Mouse (Mus musculus): ENCODE data around the gene Dlx3. TPM values are rescaled to one million over a fixed set of nuclear protein-coding genes. Genes with fewer than 3 reads are reported as not detected.

Dlx3 gene
- polyA plus RNA-seq, 1 experiment from 2014 or later: 1.2 TPM

DNA sequence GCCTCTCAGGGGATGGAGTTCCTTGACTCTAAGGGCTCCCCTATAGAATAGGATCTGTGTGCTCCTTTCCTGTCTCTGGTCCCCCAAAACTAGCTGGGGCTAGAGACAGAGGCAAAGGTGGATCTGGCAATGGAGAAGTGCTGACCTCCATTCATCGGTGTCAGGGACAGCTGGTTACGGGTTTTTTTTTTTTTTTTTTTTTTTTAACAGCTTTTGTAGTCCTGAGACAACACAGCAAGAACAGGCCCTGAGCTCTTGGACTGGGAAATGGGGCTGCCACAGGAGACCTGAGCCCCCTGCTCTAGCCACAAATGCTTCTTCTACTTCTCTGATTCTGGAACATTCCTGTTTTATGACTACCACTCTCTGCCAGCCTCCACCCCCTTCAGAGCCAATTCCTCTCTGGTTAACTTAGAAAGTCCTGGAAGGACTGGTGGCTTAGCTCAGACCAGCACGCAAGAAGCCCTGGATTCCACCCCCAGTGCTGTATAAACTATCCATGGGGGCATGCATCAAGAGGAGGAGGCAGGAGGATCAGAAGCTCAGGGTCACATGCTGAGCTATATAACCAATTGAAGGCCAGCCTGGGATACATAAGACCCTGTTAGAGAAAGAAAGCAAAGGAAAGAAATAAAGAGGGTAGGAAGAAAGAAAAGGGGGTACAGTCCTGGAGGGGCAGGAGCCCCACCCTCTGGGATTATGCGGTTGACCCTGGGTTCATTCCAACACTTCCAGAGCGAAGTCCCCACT is 21.4 kb upstream of the Dlx3 start:
- Histone ChIP-seq H3K4me3 (ENCODE audit: low read length) (no peak overlapping the region), H3K4me2 (replicated peaks; ENCODE audit: low read depth, low read length) (no peak overlapping the region), H3K9ac (ENCODE audit: low read depth, low read length) (no peak overlapping the region), H3K27me3 (ENCODE audit: control insufficient read depth, insufficient read depth, low read length) (no peaks in the 10 kb centered on the region), H3K9me3 (ENCODE audit: control insufficient read depth, low read length) (no peaks in the 10 kb centered on the region), H3K4me1 (ENCODE audit: control insufficient read depth, insufficient read depth, low read length) (peaks cover 30% of the 10 kb centered on the region), H3K27ac (ENCODE audit: low read depth, low read length) (no peak overlapping the region), H3K36me3 (ENCODE audit: control insufficient read depth, insufficient read depth, low read length) (no peaks in the 10 kb centered on the region)
- 83% methylated on average over 5 of the region's 5 CpGs for WGBS
- ATAC-seq (ENCODE audit: low FRiP score, low TSS enrichment): no peak

DNA sequence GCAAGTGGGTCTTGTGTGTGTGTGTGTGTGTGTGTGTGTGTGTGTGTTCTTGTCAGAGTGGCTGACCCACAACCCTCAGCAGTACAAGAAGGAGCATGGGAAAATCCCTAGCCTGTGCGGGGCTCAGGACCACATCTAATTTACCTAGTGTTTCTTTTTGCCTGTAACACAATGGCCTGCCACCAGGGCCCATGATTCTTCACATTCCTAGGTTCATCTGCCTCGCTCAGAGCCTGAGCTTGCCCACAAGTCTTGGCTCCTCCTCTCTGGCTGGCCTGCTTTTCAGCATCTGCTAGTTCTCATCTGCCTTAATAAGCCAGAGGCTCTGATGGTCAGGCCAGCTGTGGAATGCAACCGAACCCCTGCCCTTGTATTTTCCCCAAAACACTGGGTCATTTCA is 19.5 kb upstream of the Dlx3 start:
- H3K27ac ChIP-seq (ENCODE audit: low read depth, low read length): no peak overlapping the region
- WGBS: 46% methylated on average over 3 of the region's 3 CpGs
- H3K9me3 ChIP-seq (ENCODE audit: control insufficient read depth, low read length): no peaks in the 10 kb centered on the region
- no peaks in the 10 kb centered on the region for H3K36me3 ChIP-seq (ENCODE audit: control insufficient read depth, insufficient read depth, low read length)
- H3K4me2 ChIP-seq (replicated peaks; ENCODE audit: low read depth, low read length): no peak overlapping the region
- ATAC-seq (ENCODE audit: low FRiP score, low TSS enrichment): no peak
- peaks cover 38% of the 10 kb centered on the region for H3K4me1 ChIP-seq (ENCODE audit: control insufficient read depth, insufficient read depth, low read length)
- no peak overlapping the region for H3K4me3 ChIP-seq (ENCODE audit: low read length)
- no peaks in the 10 kb centered on the region for H3K27me3 ChIP-seq (ENCODE audit: control insufficient read depth, insufficient read depth, low read length)
- H3K9ac ChIP-seq (ENCODE audit: low read depth, low read length): no peak overlapping the region

DNA sequence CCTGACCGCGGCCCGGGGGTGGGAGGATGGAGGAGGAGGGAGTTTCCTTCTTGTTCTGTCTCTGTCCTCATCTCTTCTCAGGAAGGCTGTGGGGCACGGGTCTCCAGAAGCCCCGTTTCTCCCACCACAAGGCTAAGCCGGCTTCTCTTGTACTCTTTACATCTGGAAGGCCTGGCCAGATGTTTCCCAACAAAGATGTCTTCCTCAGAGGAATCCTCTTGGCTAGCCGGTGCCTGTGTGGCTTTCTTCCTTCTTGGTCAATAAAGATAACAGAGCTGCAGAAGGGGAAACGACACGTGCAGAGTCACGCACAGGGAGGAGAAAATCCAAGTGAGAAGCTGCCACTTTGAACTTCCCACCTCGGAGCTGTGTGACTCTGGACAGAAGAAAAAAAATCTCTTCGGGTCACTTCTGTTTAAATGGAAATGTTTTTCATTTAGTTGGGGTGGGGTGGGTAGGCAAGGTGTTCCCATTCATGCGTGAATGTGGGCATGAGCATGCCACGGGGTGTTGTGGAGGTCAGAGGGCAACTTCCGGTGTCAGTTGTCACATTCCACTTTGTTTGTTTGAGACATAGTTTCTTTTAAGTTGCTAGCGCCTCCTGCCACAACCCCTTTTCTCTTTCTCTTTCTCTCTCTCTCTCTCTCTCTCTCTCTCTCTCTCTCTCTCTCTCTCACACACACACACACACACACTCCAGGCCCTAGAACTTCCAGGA is 18.7 kb upstream of the Dlx3 start:
- Histone ChIP-seq H3K27me3 (ENCODE audit: control insufficient read depth, insufficient read depth, low read length) (no peaks in the 10 kb centered on the region), H3K9ac (ENCODE audit: low read depth, low read length) (no peak overlapping the region), H3K4me3 (ENCODE audit: low read length) (no peak overlapping the region), H3K36me3 (ENCODE audit: control insufficient read depth, insufficient read depth, low read length) (no peaks in the 10 kb centered on the region), H3K4me1 (ENCODE audit: control insufficient read depth, insufficient read depth, low read length) (peaks cover 38% of the 10 kb centered on the region), H3K9me3 (ENCODE audit: control insufficient read depth, low read length) (no peaks in the 10 kb centered on the region), H3K4me2 (replicated peaks; ENCODE audit: low read depth, low read length) (no peak overlapping the region), H3K27ac (ENCODE audit: low read depth, low read length) (peak overlapping the region; percentile 14; the same call in 1 of the 2 replicates)
- ATAC-seq (ENCODE audit: low FRiP score, low TSS enrichment): no peak
- 18% methylated on average over 16 of the region's 16 CpGs for WGBS

DNA sequence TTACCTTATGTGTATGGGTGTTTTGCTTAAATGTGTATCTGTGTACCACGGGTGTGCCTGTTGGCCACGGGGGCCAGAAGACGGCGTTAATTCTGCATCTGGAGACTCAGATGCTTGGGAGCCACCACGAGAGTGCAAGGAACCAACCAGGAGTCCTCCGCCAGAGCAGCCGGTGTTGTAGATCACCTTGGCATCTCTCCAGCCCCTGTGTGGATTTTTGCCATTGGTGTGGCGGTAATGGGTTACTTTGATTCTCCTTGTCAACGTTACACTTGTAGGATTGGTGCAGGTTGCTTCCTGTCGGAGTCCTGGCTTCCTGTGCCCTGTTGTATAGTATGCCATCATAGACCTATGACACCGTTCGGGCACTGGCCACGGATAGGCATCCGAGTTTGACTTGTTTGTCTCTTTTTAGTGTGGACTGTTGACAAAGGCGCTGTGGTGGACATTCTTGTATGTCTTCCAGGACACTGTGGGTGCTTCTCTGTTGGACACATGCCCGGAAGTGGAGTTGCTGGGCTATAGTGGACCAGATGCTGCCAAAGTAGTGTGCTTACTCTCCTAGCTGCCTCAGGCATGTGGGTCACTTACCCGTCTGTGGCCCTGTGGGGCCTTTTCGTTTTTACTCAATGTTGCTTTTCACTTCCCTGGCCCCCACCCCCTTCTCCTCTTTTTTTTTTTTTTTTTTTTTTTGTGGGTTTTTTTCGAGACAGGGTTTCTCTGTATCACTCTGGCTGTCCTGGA is 17.6 kb upstream of the Dlx3 start:
- Histone ChIP-seq H3K27me3 (ENCODE audit: control insufficient read depth, insufficient read depth, low read length) (no peaks in the 10 kb centered on the region), H3K4me3 (ENCODE audit: low read length) (no peak overlapping the region), H3K27ac (ENCODE audit: low read depth, low read length) (no peak overlapping the region), H3K36me3 (ENCODE audit: control insufficient read depth, insufficient read depth, low read length) (no peaks in the 10 kb centered on the region), H3K4me1 (ENCODE audit: control insufficient read depth, insufficient read depth, low read length) (peaks cover 32% of the 10 kb centered on the region), H3K4me2 (replicated peaks; ENCODE audit: low read depth, low read length) (no peak overlapping the region), H3K9ac (ENCODE audit: low read depth, low read length) (no peak overlapping the region), H3K9me3 (ENCODE audit: control insufficient read depth, low read length) (no peaks in the 10 kb centered on the region)
- no peak for ATAC-seq (ENCODE audit: low FRiP score, low TSS enrichment)
- 94% methylated on average over 19 of the region's 19 CpGs for WGBS

DNA sequence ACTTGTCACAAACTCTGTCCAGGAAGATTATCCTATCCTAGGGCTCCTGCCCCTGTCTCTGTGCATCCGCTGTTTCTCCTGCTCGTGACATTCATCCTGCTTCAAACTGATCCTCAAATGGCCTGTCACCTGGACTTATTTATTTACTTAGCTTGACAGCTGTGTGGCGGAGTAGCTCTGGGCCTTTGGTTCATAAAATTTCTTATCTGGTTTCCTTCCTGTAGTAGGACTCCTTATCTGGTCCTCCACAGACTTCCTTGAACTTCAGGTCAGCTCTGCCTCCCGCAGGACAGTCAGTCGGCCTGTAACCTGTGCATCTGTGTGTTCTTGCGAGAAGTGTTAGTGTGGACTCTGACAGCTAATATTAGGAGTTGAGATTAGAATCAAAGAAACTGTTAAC is 15.7 kb upstream of the Dlx3 start:
- Histone ChIP-seq H3K9me3 (ENCODE audit: control insufficient read depth, low read length) (no peaks in the 10 kb centered on the region), H3K27me3 (ENCODE audit: control insufficient read depth, insufficient read depth, low read length) (no peaks in the 10 kb centered on the region), H3K4me1 (ENCODE audit: control insufficient read depth, insufficient read depth, low read length) (peaks cover 24% of the 10 kb centered on the region), H3K4me2 (replicated peaks; ENCODE audit: low read depth, low read length) (0 out of 2 replicates have a peak overlapping the region, but pooled peaks have one; percentile 46), H3K9ac (ENCODE audit: low read depth, low read length) (no peak overlapping the region), H3K4me3 (ENCODE audit: low read length) (no peak overlapping the region), H3K27ac (ENCODE audit: low read depth, low read length) (no peak overlapping the region), H3K36me3 (ENCODE audit: control insufficient read depth, insufficient read depth, low read length) (no peaks in the 10 kb centered on the region)
- WGBS: 35% methylated on average over 6 of the region's 6 CpGs
- ATAC-seq (ENCODE audit: low FRiP score, low TSS enrichment): no peak

DNA sequence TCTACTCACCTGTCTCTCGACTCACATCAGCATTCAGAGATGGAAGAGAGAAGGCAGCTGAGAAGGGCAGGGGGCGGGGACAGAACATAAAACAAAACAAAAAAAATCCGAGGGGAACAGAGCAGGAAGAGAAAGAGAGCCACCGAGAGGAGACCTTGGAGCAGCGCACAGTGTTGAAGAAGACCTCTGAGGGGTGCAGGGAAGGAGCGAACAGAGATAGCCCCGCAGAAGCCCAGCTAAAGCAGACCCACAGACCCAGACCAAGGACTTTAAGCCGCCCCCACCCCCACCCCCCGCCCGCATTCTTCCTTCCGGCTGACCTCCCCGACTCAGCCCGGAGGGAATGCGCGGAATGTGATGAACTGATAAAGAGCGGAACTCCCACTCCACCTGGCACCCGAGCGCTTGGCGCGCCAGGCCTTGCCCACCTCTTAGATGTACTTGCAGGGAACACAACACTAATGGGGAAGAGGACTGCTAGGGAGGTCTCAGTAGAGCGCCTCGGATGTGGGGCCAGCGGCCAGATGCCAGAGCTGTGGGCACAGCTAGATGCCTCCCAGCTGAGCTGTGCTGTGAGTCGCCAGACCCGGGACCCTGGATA is 14.5 kb upstream of the Dlx3 start:
- H3K4me1 ChIP-seq (ENCODE audit: control insufficient read depth, insufficient read depth, low read length): peaks cover 24% of the 10 kb centered on the region
- no peaks in the 10 kb centered on the region for H3K9me3 ChIP-seq (ENCODE audit: control insufficient read depth, low read length)
- no peaks in the 10 kb centered on the region for H3K36me3 ChIP-seq (ENCODE audit: control insufficient read depth, insufficient read depth, low read length)
- H3K27me3 ChIP-seq (ENCODE audit: control insufficient read depth, insufficient read depth, low read length): no peaks in the 10 kb centered on the region
- H3K9ac ChIP-seq (ENCODE audit: low read depth, low read length): peak overlapping the region; percentile 44; the same call in 1 of the 2 replicates
- H3K4me3 ChIP-seq (ENCODE audit: low read length): peak overlapping the region; percentile 22; the same call in 1 of the 2 replicates
- ATAC-seq (ENCODE audit: low FRiP score, low TSS enrichment): peak; percentile 36; the same call in 1 of the 2 replicates
- H3K4me2 ChIP-seq (replicated peaks; ENCODE audit: low read depth, low read length): peak overlapping the region; percentile 46
- WGBS: 4% methylated on average over 25 of the region's 25 CpGs
- no peak overlapping the region for H3K27ac ChIP-seq (ENCODE audit: low read depth, low read length)

DNA sequence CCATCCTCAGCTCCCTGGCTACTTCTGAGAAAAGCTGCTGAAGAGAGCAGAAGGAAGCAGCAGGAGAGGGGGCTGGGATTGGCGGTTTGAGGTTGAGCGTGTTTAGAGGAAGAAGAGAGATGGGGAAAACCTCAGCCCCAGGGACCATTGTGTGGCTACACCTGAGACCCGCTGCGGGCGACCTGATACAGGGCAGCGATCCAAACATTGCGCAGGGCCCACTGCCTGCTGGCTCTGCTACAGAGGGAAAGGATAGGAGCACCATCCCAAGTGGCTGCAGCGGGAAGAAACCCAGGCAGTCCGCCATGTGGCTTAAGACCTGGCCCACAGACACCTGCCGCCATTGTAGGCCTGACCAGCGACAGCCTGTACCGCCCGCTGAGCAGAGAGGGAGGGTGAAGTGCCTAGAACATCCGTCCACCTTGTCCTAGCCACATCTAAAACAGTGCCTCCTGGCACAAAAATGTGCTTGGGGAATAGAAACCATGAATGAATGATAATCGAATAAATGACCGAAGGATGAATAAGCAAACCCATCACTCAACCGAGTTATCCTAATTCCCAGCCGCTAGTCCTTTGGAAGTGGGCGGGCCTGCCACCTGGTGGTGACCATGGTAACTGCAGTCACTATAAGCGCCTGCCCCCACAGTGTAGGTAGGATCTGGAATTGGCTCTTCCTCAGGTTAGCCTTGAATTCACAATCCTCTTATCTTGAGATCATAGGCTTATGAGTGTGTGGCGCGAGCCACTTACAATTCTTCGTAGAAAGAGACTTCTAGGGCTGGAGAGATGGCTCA is 13.3 kb upstream of the Dlx3 start:
- H3K27ac ChIP-seq (ENCODE audit: low read depth, low read length): no peak overlapping the region
- no peaks in the 10 kb centered on the region for H3K9me3 ChIP-seq (ENCODE audit: control insufficient read depth, low read length)
- H3K4me3 ChIP-seq (ENCODE audit: low read length): no peak overlapping the region
- peak; percentile 52 for ATAC-seq (ENCODE audit: low FRiP score, low TSS enrichment)
- H3K4me1 ChIP-seq (ENCODE audit: control insufficient read depth, insufficient read depth, low read length): peaks cover 14% of the 10 kb centered on the region
- no peak overlapping the region for H3K9ac ChIP-seq (ENCODE audit: low read depth, low read length)
- no peaks in the 10 kb centered on the region for H3K27me3 ChIP-seq (ENCODE audit: control insufficient read depth, insufficient read depth, low read length)
- no peaks in the 10 kb centered on the region for H3K36me3 ChIP-seq (ENCODE audit: control insufficient read depth, insufficient read depth, low read length)
- 42% methylated on average over 23 of the region's 23 CpGs for WGBS
- no peak overlapping the region for H3K4me2 ChIP-seq (replicated peaks; ENCODE audit: low read depth, low read length)

DNA sequence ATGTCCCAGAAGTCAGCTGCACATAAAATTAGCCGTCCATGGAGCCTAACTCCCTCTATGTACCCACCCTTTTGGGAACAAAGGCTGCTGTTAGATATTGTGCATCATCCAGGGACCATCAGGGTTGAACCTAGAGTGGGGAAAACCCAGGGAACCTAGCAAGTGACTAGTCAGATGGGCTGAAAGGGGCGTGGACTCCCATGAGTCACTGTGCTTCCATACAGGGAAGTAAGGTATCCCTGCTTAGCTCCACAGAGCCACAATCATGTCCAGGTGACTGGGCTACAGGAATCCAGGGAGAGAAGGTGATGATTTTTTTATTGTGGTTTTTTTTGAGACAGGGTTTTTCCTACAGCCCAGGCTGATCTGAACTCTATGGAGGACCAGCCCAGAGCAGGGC is 10.9 kb upstream of the Dlx3 start:
- no peak overlapping the region for H3K27ac ChIP-seq (ENCODE audit: low read depth, low read length)
- H3K27me3 ChIP-seq (ENCODE audit: control insufficient read depth, insufficient read depth, low read length): no peaks in the 10 kb centered on the region
- no peak overlapping the region for H3K9ac ChIP-seq (ENCODE audit: low read depth, low read length)
- H3K9me3 ChIP-seq (ENCODE audit: control insufficient read depth, low read length): no peaks in the 10 kb centered on the region
- 77% methylated on average over 2 of the region's 2 CpGs for WGBS
- H3K36me3 ChIP-seq (ENCODE audit: control insufficient read depth, insufficient read depth, low read length): no peaks in the 10 kb centered on the region
- no peak overlapping the region for H3K4me2 ChIP-seq (replicated peaks; ENCODE audit: low read depth, low read length)
- no peak overlapping the region for H3K4me3 ChIP-seq (ENCODE audit: low read length)
- no peak for ATAC-seq (ENCODE audit: low FRiP score, low TSS enrichment)
- peaks cover 14% of the 10 kb centered on the region for H3K4me1 ChIP-seq (ENCODE audit: control insufficient read depth, insufficient read depth, low read length)
